Mouse (Mus musculus) left cerebral cortex, adult 11 months (tissue): ENCODE data around the gene Zfp202.
A peak's percentile ranks its signal among the peaks of the same experiment; 100 is the strongest.
"Not testable (repeated sequence)": the region's sequence is repeated elsewhere in the genome, so short reads cannot be mapped to it uniquely, and the experiment has no call there.

Source experiments
- DNase-seq: peaks from one replicate; pipeline ENCODE4 v3.0.0; 2022; ENCODE audit warnings: low spot score

Zfp202 gene

DNA sequence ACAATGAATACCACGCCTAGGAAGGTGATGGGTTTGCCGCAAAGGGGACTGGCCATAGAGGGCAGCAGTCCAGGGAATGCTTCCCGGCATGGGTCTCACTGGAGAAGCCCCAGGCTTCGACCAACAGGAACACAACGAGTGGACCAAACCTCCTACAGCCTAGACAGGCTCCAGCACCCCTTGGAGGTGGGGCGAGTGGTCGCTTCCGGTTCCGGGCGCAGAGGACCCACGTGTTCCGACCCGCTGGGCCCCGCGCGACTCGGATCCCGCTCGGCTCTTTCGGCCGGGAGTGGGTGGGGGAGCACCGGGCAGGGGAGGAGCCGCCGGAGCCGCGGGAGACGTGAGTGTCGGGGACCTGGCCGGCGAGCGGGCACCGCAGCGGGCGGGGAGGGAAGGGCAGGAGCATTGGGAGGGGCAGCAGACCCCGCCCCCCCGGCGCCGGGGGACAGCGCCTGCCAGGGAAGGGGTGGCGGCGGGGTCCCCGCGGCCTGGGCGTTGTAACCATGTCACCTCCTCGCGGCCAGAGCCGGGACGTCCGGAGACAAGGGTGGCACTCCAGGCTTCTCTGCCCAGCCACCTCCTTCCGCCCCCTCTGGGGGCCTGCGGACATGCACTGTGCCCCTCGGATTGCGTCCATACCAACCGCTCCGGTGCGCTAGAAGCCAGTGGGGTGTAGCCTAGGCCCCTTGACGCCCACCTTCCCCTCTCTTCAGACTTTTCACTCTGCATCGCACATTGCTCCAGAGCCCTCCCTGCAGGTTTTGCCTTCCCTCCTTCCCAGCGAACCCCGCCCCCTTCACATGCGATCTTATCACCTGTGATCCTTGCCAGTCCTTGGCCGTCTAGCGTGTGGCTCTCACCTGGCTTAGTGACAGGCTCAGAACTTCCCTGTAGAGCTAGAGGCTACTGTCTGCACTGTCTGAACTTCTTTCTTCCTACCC, at the start of gene Zfp202:
TSS of gene Zfp202 (plus strand) at position 219 of the 941 bp plus-strand sequence.
- peak; percentile 75 for DNase-seq

DNA sequence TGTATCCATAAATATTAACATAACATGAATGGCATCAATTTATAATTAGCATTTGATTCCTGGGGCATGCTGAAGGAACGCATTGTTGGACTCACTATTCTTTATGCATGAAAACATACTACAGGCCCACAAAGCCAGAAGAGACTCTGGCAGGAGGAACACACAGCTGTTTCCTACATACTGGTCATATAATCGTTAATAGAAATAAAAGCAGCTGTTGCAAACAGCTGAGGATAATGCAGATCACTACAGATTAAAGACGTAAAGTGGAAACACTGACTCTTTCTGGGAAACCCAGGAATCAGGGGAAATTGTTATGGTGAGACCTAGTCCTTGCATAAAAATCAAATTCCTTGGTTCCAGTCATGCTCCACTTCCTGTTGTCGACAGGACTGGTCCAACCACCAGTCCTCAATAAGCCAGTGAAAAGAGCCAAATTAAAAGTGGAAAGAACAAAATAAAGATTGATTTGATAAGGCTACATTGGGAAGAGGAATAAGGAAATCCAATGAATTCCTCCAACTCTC, 36.9 kb upstream of the Zfp202 start:
- no peak for DNase-seq

DNA sequence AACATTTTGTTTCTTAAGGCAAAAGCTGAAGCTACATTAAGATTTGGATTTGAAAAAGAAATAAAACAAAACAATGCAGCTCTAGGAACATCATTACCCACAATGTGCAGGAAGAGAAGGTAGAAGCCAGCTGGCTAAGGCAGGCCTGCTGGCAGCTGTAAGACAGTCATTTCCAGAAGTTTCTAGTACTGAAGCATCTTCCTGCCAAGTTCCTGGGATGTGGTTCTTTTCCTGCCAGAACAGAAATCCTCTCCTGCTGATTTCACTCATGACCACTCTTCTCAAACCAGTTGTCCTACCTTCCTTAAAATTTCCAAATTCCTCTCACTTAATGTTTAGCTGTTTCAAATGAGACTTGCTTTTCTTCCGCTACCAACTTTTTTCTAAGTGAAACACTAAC, 25.7 kb upstream of the Zfp202 start:
- DNase-seq: no peak

DNA sequence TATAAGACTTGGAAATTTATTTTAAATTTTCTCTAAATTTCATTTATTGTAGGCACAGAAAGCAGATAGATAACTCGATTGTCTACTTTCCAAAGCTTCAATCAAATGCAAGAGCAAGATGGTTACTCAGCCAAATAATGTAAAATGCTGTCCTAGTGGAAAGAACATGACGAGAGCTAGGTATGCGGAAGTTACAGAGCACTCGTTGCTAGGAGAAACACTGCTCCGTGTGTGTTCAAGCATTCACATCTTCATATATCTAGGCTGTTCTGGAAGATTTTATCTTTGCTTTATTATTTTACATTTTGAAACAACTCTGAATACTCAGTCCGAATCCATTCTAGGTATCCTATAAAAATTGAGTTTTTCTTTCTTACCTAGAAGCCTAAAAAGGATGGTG, 15.1 kb upstream of the Zfp202 start:
- no peak for DNase-seq

DNA sequence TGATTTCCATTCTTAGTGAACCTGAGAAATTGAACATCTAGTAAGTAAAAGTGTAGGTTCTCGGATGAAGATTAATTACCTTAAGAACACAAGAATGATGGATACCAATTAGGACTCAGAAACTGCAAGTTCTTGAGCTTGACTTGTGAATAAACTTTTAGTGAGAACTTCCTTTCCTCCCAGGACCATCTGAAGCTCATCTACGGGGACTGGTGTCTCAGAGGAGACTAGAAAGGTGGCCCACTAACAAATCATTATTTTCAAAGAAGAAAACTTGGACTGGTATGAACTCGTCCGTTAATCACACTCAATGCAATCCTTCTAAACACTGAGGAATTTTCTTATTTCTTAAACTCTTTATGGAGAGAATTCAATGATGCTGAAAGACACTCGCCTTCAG, 11.5 kb upstream of the Zfp202 start, which contains the start of gene Olfr986:
TSS of gene Olfr986 (plus strand) at position 301 of the 400 bp plus-strand sequence.
- no peak for DNase-seq

DNA sequence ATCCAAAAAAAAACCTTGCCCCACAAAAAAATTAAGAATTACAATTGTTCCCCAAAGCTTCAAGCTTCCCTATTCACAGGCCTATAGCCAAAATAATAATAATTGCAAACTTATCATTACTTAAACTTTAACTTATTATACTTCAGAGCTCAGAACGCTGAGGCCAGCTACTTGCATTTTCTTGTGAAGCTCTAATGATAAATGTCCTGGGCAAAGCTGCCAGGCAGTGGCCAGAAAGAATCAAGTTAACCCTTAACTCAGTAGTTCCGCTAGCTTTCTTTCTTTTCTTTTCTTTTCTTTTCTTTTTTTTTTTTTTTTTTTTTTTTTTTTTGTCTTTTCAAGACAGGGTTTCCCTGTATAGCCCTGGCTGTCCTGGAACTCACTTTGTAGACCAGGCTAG, 7.0 kb upstream of the Zfp202 start:
- not testable (repeated sequence) for DNase-seq

DNA sequence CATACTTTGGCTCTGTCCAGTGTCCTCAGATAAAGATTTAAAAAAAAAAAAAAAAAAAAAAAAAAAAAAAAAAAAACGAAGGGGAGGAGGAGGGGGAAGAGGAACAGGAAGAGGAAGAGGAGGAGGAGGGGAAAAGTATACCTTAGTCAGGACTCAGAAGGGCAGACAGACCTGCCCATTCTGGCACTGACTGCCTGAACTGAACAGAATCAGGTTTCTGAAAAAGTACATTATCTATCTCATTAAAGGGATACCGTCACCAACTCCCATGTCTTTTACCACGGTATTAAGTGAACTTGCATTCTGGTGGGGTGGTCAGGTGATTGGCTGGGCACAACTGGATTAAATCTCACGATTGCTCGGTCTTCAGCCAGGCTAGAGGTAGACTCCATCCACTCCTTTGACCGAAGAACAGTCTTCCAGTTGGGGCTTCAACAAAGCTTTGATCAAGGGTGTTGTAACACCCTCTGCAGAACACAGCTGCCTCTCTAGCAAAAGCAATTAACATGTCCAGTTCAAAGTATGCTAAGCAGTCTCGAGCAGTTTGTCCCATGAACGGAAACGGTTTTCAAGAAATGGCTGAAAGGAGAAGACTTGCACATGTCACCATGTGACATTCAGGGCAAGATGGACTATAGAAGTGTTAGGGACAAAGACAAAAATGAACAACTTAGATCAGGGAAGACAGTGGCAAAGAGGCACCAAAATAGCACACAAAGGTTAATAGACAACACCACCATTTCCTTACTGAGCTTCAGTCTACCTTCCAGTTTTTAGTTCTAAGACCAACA, 835 bp upstream of the Zfp202 start:
- DNase-seq: no peak

DNA sequence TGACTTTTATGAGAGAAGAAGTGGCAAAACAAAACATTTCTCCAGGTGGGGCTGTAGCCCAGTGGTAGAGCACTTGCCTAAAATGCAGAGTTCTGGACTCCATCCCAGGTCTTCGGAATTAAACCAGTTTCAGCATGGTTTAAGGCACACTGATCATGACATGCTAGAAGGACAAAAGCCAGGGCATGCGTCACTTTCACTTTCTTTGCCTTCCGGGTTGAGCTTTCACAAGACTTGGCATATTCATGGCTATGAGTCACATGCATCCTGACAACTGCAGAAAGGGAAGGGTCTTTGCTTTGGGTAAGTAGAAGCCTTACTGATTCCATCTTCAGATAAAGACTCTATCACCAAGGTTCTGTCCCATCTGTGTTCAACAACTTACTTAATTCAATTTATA, 3.9 kb downstream of the Zfp202 start:
- DNase-seq: no peak

DNA sequence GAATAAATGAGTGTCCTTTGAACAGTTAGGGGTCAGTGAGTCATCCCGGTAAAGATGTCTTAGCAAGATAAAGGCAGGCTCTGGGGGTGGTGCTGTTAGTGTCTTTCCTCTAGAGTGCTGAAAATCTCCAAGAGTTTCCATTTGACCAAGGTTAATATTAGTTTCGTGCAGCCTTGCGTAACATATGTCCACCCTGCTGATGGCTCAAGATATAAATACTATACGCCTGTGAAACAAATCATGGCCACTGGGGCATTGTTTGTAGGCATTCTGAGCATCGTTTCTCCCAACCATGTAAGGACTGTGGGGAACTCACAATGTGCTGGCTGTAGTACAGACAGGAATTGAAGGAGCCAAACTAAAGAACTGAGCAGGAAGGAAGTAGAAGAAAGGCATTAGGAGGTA, 14.4 kb downstream of the Zfp202 start:
- no peak for DNase-seq

DNA sequence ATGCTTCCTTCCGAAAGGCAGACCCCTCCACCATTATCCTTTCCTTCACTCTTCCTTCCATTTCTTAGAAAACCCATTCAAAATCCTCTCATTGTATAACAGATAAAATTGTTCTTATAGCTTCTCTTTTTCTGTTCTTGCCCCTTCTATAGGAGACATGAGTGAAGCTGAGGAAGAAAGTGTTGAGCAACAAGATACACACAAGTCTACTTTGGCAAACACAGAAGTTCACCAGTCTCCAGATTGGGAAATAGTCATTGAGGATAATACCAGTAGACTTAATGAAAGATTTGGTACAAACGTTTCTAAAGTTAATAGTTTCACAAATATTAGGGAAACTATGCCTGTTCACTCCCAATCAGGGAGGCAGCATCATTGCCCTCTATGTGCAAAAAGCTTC, 18.6 kb downstream of the Zfp202 start:
- no peak for DNase-seq

DNA sequence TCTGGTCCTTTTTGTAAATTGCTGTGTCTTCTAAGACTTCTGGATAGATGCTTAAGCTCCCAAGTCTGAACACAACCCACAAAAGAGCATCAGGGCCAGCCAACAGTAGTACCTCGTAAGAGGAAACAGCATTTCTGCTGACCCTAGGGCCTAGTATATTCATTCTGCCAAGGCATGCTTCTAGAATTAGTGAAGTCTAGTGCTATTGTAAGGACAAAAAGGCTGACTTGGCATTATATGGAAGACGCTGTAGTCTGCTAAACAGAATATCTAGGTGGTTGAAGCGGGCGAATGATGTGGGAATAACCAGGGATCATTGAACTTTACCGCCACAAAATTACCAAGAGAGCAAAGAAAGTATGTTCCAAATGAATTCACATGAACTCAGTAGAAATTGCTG, 21.9 kb downstream of the Zfp202 start:
- DNase-seq: no peak

DNA sequence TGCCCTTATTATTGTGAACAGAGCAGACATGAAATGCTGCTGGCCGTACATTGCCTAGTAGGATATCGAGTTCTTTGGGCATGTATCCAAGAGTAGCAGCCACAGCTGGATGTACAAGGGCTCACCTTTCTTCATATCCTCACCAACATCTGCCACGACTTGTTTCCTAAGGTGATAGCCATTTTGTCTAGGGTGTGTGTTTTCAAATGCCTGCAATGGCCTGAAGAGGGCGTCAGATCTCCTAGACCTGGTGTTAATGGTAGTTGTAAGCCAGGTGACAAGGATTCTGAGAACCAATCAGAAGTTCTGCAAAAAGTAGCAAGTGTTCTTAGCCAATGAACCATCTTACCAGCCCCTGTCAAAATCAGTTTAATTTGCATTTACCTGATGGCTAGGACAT, 24.5 kb downstream of the Zfp202 start:
- no peak for DNase-seq

DNA sequence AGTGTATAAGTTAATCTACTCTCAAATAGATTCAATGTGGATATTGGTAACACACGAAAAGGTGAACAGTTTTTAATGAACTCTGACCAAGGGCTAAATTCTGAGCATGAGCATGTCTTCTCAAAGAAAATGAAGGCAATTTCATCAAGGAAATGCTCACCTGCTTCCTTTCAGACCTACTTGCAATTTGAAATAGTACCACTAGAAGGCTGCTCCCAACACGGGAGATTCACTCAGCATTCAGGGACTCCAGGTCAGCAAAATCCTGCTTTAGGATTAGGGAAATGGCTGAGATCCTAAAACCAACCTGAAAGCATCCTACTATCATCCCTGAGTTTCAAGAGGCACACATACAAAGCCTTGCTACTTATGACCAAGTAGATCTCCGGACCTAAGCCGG, 32.2 kb downstream of the Zfp202 start:
- no peak for DNase-seq

DNA sequence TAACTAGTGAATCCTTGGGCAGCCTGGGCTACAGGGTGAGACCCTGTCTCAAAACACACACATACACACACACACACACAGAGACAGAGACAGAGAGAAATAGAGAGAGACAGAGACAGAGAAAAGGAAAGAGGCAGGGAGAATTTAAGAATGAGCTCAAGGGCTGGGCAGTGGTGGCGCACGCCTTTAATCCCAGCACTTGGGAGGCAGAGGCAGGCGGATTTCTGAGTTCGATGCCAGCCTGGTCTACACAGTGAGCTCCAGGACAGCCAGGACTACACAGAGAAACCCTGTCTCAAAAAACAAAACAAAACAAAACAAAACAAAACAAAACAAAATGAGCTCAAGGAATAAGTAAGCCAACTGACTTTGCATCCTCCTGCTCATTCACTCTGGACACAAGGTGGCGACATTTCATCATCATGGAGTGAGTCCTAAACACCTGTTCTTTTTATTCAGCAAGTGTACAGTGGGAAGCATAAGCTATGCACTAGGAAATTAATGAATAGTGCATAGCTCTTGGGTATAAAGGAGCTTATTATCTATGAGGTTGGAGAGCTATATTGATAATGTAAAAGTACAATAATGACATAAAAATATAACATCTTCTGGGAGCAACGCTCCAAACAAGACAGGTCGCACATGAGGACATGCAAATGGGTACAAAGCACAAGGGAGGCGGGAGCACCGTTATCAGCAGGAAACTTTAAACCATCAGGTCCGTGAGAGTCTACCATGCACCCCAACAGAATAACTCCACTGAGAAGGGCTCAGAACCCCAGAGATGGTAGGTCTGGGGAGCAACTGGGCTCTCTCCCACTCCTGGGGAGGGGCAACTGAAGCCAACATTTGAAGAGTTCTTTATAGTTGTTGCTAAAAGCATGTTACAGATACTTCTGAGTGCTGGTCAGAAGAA, 36.0 kb downstream of the Zfp202 start:
- no peak for DNase-seq

DNA sequence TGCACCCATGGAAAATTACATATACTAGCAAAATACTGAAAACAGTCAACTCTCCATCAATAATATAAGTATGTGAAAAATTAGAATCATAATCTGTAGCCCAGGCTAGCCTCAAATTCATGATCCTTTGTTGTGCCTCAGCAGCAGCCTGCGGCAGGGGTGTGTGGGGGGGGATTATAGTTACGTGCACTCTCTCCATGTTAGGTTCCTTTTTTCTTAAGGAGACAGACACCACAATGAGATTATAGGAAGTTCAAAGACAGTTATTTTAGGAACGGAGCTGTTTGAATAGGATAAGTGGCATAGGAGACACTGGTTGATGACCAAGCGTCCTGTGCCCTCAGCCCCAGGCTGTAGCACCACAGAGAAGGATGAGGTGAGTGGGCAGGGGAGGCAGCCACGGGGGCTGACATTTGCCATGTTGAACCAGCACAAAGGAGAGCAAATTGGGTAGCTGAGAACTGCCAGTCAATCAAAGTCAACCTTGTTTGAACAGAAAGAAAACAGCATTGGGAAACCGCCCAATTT, 36.8 kb downstream of the Zfp202 start:
- DNase-seq: no peak

DNA sequence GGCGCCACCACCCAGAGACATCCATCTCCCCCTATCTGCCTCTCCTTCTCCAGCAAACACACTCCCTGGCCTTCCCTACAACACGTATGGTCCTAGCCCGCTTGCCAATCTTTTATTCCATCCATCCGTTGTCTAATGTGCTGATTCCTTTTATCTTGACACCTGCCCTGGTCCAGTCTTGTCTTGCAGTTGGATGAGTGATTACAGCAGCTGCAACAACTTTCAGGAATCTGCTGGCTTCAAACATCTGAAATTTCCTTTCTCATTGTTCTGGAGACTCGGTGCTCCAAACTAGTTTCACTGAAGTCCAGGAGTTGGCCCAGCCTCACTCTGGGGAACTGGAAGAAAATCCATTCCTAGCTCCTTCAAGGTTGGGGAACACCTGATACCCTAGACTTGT, 37.4 kb downstream of the Zfp202 start:
- no peak for DNase-seq

DNA sequence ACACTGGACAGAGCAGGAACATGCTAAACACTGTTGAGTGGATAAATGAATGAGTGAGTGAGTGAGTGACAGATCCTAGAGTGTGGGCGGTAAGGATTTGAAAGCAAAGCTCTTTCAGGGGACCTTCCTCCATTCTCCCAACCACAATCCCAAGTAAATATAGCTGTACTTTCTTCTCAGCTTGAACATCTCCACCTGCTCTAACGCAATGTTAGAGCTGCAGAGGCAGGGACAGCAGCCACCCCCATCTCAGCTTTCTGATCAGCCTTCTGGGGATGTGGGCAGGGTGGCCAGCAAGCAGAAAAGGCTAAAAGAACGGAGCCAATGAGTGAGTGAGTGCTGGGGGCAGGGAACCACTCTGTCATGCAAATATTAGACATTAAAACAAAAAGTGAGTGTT, 38.9 kb downstream of the Zfp202 start:
- DNase-seq: no peak

DNA sequence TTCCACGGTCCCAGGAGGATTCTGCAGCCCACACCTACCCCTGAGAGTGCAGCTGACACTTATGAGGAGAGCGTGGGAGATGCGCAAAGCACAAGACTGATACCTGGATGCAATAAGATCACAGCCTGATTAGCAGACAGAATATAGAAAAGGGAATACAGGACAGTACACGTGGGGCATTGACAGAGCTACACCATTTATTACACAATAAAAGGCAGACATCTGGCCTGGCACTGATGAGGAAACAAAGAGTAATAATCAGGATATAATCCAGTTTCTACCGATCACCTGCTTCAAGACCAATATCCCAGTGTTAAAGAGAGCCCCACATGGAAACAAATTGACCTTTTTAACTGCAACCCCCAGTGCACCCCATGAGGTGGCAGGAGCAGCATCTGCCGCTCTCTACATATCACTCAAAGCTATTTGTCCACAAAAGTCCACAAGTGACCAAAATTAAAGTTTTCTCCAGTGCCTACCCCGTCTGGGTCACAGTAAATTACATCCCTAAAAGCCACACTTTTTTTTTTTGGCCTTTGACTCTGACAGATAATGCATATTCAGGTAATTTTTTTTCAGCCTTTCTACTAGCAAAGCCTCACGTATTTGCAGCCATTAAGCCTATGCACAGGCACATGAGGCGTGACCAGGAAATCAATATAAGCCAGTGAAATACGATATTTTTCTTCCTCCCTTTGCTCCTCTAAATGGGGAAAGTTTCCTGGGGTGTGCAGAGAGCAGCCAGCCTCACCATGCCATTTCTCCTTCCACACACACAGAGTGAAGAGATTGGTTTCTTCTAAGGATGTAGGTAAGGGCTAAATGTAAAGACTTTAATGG, 42.3 kb downstream of the Zfp202 start:
- no peak for DNase-seq

DNA sequence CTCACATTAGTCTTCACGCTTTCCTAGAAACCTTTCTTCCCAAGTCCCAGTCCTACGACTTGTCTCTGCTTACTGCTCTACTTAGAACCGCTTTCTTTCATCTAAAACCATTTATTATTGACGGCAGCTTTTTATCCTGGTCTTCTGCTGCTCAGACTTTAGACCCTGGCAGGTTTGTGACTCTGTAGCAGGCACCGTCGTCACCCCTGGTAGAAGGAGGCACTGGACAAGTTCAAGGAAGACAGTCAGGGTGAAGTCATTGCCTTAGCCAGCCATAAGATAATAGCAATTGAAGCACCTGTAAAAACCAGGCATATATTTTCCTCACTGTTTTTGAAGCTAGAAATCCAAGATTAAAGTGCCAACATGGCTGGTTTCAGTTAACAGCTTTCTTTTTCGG, 43.1 kb downstream of the Zfp202 start:
- no peak for DNase-seq

DNA sequence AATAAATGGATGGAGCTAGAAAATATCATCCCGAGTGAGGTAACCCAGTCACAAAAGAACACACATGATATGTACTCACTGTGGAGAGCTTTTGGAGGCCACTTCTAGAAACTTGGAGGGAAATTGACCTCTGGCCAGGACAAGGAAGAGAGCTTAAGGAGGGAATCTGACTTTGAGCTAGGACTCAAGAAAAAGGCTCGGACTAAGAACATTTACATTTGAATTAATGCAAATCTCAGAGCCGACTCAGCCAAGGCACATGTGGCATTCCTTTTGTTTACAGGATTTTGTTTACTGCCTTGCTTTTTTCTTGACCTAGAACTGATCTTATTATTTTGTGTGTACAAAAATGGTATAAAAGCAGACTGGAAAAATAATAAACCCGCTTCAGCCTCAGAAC, 47.6 kb downstream of the Zfp202 start:
- DNase-seq: no peak

DNA sequence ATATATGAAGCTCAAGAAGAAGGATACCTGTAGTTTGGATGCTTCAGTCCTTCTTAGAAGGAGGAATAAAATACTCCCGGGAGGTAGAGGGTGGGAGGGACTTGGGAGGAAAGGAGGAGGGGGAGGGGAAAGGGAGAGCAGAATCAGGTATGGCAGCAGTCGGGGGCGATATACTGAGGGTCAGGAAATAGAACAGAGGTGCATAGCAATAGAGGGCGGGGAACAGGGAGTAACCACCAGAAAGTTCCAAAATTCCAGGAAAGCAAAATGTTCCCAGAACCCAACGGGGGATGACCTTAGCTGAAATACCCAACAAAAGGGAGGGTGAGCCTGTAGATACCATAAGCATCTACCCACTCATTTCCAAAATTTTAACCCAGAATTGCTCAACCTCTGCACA, 48.2 kb downstream of the Zfp202 start:
- DNase-seq: no peak
